Mouse (Mus musculus) olfactory bulb, adult 2 months (tissue): Measurements from ENCODE around the gene Pafah1b3.

ENCODE experiments used
- CTCF ChIP-seq: fragments of 200-500 bp; IDR thresholded peaks from 2 replicates; pipeline ENCODE4 v1.5.1; 2012; ENCODE audit warnings: low read depth, mild to moderate bottlenecking, low read length, moderate library complexity; ENCODE audit not compliant: insufficient read depth
- POLR2A ChIP-seq: fragments of 200-500 bp; IDR thresholded peaks from 2 replicates; pipeline ENCODE4 v1.6.1; 2012; ENCODE audit warnings: mild to moderate bottlenecking, low read depth, low read length, moderate library complexity; ENCODE audit not compliant: insufficient read depth

DNA sequence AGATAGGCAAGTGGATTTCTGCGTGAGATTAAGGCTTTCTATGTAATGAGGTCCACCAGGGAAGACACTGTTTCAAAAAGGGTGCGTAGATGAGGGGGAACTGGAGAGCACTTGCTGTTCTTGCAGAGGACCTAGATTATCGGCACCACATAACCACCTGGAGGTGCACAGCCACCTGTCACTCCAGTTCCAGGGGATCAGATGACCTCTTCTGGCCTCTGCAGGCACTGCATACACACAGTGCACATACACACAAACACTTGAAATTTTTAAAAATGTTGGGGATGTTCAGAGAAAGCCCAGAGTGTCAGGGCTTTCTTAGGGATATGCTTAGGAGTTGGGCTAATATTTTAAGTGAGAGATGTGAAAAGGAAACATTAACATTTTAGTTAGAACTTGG is 7.9 kb downstream of the Pafah1b3 start:
- TF ChIP-seq CTCF: no peak
- TF ChIP-seq POLR2A: no peak
